Mouse (Mus musculus): ENCODE data around the gene Ptar1. TPM values are rescaled to one million over a fixed set of nuclear protein-coding genes. Genes with fewer than 3 reads are reported as not detected.
"Not testable (repeated sequence)": the region's sequence is repeated elsewhere in the genome, so short reads cannot be mapped to it uniquely, and the experiment has no call there.

Gene Ptar1
- 9.8 and 10.1 TPM in 2 replicates for polyA plus RNA-seq (2016; fragmentation: Nextera tagmentation; extraction: Ambion mirVana)

GRCm38 (mm10) chr19:23687296-23688021, at the start of gene Ptar1:
Gene Ptar1, plus strand, starts transcription at chr19:23687429.
- Histone ChIP-seq H3K9me3 (no peaks in the 10 kb centered on the region), H3K36me3 (replicated peaks) (no peaks in the 10 kb centered on the region), H3K27me3 (no peaks in the 10 kb centered on the region), H3K9ac (peak within 1 kb of the TSS; percentile 84), H3K4me1 (peaks cover 14% of the 10 kb centered on the region), H3K4me3 (replicated peaks) (peak within 1 kb of the TSS; percentile 88), H3K4me2 (peak within 1 kb of the TSS; percentile 64), H3K27ac (peak within 1 kb of the TSS; percentile 95)
- ATAC-seq (ENCODE audit: low FRiP score) = peak; percentile 95
- under 1% methylated on average over 91 of the region's 93 CpGs for WGBS

GRCm38 (mm10) chr19:23643819-23644218, 43.4 kb upstream of the Ptar1 start:
- Histone ChIP-seq H3K36me3 (replicated peaks) (no peaks in the 10 kb centered on the region), H3K27ac (no peak overlapping the region), H3K9me3 (no peaks in the 10 kb centered on the region), H3K4me1 (no peaks in the 10 kb centered on the region), H3K9ac (no peak overlapping the region), H3K4me2 (no peak overlapping the region), H3K4me3 (replicated peaks) (no peak overlapping the region), H3K27me3 (no peaks in the 10 kb centered on the region)
- ATAC-seq (ENCODE audit: low FRiP score) = no peak
- 81% methylated on average over 5 of the region's 5 CpGs for WGBS

DNA sequence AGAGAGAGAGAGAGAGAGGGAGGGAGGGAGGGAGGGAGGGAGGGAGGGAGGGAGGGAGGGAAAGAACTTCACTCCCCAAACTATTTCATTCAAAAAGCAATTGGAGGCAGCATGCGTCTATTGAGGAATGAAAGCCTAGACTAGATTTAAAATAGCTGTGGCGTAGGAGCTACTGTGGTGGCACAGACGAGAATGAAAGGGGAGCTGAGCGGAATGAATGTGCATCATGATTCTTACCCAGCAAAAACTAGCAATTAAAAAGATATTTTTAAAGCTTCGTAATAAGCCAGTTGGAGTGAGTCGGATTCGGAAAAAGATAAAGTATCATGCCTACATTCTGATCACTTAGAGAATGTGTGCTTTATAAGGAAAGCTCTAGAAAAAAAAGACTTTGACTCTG, 41.9 kb upstream of the Ptar1 start:
- H3K9me3 ChIP-seq = no peaks in the 10 kb centered on the region
- no peak for ATAC-seq (ENCODE audit: low FRiP score)
- no peak overlapping the region for H3K4me2 ChIP-seq
- no peak overlapping the region for H3K27ac ChIP-seq
- WGBS = 60% methylated on average over 7 of the region's 7 CpGs
- H3K27me3 ChIP-seq = no peaks in the 10 kb centered on the region
- H3K4me3 ChIP-seq (replicated peaks) = no peak overlapping the region
- H3K36me3 ChIP-seq (replicated peaks) = no peaks in the 10 kb centered on the region
- H3K9ac ChIP-seq = no peak overlapping the region
- H3K4me1 ChIP-seq = no peaks in the 10 kb centered on the region

GRCm38 (mm10) chr19:23647308-23647707, 39.9 kb upstream of the Ptar1 start:
- no peak overlapping the region for H3K4me3 ChIP-seq (replicated peaks)
- 95% methylated on average over 7 of the region's 7 CpGs for WGBS
- H3K9me3 ChIP-seq = no peaks in the 10 kb centered on the region
- no peak for ATAC-seq (ENCODE audit: low FRiP score)
- no peaks in the 10 kb centered on the region for H3K36me3 ChIP-seq (replicated peaks)
- H3K4me2 ChIP-seq = no peak overlapping the region
- H3K4me1 ChIP-seq = no peaks in the 10 kb centered on the region
- no peaks in the 10 kb centered on the region for H3K27me3 ChIP-seq
- H3K9ac ChIP-seq = no peak overlapping the region
- no peak overlapping the region for H3K27ac ChIP-seq

DNA sequence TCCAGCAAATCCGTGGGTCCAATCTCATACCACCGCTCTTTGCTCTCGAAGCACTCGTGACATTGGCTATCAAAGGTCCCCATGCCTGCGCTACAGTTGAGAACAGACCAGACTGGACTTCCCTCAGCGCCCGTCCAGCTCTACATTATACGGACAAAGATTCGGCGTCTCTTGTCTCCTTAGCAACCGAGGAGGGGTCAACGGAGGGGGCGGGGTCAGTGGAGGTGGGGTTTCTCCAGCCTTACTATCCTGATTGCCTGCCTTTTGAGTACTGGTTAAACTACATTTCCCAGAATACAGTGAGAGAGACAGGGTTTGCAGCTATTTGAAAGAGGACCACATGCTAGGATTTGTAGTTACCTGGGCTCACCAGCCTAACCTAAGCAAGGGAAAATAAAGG, 34.6 kb upstream of the Ptar1 start, which contains the start of gene 1700028P14Rik:
Gene 1700028P14Rik (minus strand): TSS at position 169 of the 400 bp plus-strand sequence.
- no peak within 1 kb of the TSS for H3K9ac ChIP-seq
- H3K4me1 ChIP-seq = no peaks in the 10 kb centered on the region; the same call in 1 of the 2 replicates
- H3K9me3 ChIP-seq = no peaks in the 10 kb centered on the region
- no peaks in the 10 kb centered on the region for H3K36me3 ChIP-seq (replicated peaks)
- peak; percentile 89; the same call in 1 of the 2 replicates for ATAC-seq (ENCODE audit: low FRiP score)
- H3K27me3 ChIP-seq = no peaks in the 10 kb centered on the region
- WGBS = 5% methylated on average over 13 of the region's 13 CpGs
- H3K27ac ChIP-seq = no peak within 1 kb of the TSS
- peak within 1 kb of the TSS; percentile 47 for H3K4me2 ChIP-seq
- H3K4me3 ChIP-seq (replicated peaks) = peak within 1 kb of the TSS; percentile 21; the same call in 1 of the 2 replicates

DNA sequence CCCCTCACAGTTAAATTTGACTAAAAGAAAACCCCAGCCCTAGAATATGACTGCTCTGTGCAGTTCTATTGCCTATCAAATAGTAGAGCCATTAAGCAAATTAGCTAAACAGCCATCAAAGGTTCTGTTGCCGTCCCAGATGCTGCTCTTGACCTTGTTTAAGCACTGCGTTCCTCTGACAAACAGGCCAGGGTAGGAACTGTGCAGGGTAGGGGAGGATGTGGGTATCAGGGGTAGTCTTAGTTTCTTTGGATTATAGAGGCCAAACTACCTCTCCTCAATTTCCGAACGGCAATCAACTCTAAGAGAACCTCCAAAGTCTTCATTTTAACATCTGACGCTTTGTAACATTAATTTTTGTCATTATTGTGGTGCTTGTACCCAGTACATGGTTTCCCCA, 34.1 kb upstream of the Ptar1 start:
- Histone ChIP-seq H3K27ac (no peak overlapping the region), H3K9ac (no peak overlapping the region), H3K4me1 (no peaks in the 10 kb centered on the region; the same call in 1 of the 2 replicates), H3K4me2 (no peak overlapping the region), H3K4me3 (replicated peaks) (no peak overlapping the region), H3K36me3 (replicated peaks) (no peaks in the 10 kb centered on the region), H3K9me3 (no peaks in the 10 kb centered on the region), H3K27me3 (no peaks in the 10 kb centered on the region)
- 91% methylated on average over 5 of the region's 5 CpGs for WGBS
- no peak for ATAC-seq (ENCODE audit: low FRiP score)

- WGBS = 73% methylated on average over 12 of the region's 12 CpGs
- Histone ChIP-seq H3K36me3 (replicated peaks) (no peaks in the 10 kb centered on the region), H3K4me2 (no peak overlapping the region), H3K27me3 (no peaks in the 10 kb centered on the region), H3K4me3 (replicated peaks) (no peak overlapping the region), H3K9me3 (no peaks in the 10 kb centered on the region), H3K9ac (no peak overlapping the region), H3K4me1 (no peaks in the 10 kb centered on the region; the same call in 1 of the 2 replicates), H3K27ac (no peak overlapping the region)
- no peak for ATAC-seq (ENCODE audit: low FRiP score)
Observed at GRCm38 (mm10) chr19:23657261-23657932, 29.8 kb upstream of the Ptar1 start.

DNA sequence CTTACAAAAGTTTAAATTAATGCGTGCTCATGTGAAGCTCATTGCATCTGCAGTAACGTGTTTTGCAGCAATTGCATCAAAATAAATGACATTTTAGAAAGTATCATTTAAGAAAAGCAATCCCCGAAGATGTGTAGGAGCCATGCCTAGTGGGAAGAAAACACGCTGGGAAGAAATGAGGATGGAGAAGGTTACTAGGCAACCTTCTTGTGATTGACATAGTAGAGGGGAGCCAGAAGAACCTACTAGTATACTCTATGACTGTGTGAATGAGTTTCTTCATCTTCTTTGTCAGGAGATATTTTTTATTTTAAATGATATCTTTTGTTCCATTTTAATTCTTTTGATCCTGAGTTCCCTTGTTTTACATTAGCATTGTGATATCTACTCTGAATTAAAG, 28.9 kb upstream of the Ptar1 start:
- H3K36me3 ChIP-seq (replicated peaks) = no peaks in the 10 kb centered on the region
- H3K27ac ChIP-seq = no peak overlapping the region
- H3K4me1 ChIP-seq = no peaks in the 10 kb centered on the region
- no peak overlapping the region for H3K4me2 ChIP-seq
- ATAC-seq (ENCODE audit: low FRiP score) = no peak
- no peak overlapping the region for H3K4me3 ChIP-seq (replicated peaks)
- H3K27me3 ChIP-seq = no peaks in the 10 kb centered on the region
- 87% methylated on average over 4 of the region's 4 CpGs for WGBS
- no peak overlapping the region for H3K9ac ChIP-seq
- H3K9me3 ChIP-seq = no peaks in the 10 kb centered on the region

GRCm38 (mm10) chr19:23664083-23664482, 23.1 kb upstream of the Ptar1 start:
- no peak overlapping the region for H3K4me2 ChIP-seq
- H3K4me1 ChIP-seq = no peaks in the 10 kb centered on the region
- no peak overlapping the region for H3K9ac ChIP-seq
- ATAC-seq (ENCODE audit: low FRiP score) = no peak
- H3K27ac ChIP-seq = no peak overlapping the region
- H3K36me3 ChIP-seq (replicated peaks) = no peaks in the 10 kb centered on the region
- H3K9me3 ChIP-seq = no peaks in the 10 kb centered on the region
- H3K27me3 ChIP-seq = no peaks in the 10 kb centered on the region
- no peak overlapping the region for H3K4me3 ChIP-seq (replicated peaks)
- 90% methylated on average over 7 of the region's 7 CpGs for WGBS

- no peak for ATAC-seq (ENCODE audit: low FRiP score)
- Histone ChIP-seq H3K27me3 (no peaks in the 10 kb centered on the region), H3K4me1 (no peaks in the 10 kb centered on the region), H3K4me3 (replicated peaks) (no peak overlapping the region), H3K27ac (no peak overlapping the region), H3K36me3 (replicated peaks) (no peaks in the 10 kb centered on the region), H3K9ac (no peak overlapping the region), H3K9me3 (no peaks in the 10 kb centered on the region), H3K4me2 (no peak overlapping the region)
- WGBS = 72% methylated on average over 6 of the region's 6 CpGs
Observed at GRCm38 (mm10) chr19:23668142-23668655, 19.0 kb upstream of the Ptar1 start.

DNA sequence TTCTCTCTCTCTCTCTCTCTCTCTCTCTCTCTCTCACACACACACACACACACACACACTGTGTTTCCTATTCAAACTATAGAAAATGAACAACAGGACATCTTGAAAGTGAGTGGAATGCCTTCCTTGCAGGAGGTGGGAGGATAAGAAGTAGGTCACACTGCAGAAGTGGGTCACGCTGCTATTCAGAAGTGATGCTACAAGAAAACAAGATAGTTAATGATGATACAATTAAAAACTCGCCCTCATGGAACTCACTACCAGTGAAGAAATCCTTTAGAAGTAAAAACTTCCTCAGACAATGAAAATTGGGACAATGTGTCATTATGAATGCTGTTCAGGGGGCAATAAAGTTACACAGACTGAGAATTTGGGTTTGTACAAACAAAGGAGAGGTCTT, 14.2 kb upstream of the Ptar1 start:
- H3K4me1 ChIP-seq = no peaks in the 10 kb centered on the region
- no peaks in the 10 kb centered on the region for H3K9me3 ChIP-seq
- H3K4me3 ChIP-seq (replicated peaks) = no peak overlapping the region
- ATAC-seq (ENCODE audit: low FRiP score) = no peak
- no peak overlapping the region for H3K9ac ChIP-seq
- no peak overlapping the region for H3K27ac ChIP-seq
- 71% methylated on average over 2 of the region's 2 CpGs for WGBS
- H3K27me3 ChIP-seq = no peaks in the 10 kb centered on the region
- no peaks in the 10 kb centered on the region for H3K36me3 ChIP-seq (replicated peaks)
- no peak overlapping the region for H3K4me2 ChIP-seq

- WGBS = 94% methylated on average over 8 of the region's 8 CpGs
- not testable (repeated sequence) for H3K4me2 ChIP-seq; H3K27ac ChIP-seq; ATAC-seq (ENCODE audit: low FRiP score); H3K9me3 ChIP-seq; H3K36me3 ChIP-seq (replicated peaks); H3K4me1 ChIP-seq; H3K27me3 ChIP-seq; H3K9ac ChIP-seq; H3K4me3 ChIP-seq (replicated peaks)
Observed at GRCm38 (mm10) chr19:23675656-23676055, 11.6 kb upstream of the Ptar1 start.

All from forebrain, embryonic 12.5 days (tissue).